Mouse (Mus musculus): ENCODE measurements at regions not wholly inside any gene's neighbourhood (a gene's known extent, or its start where the extent isn't known, plus 50 kb on each side); places are given as distances from the start of the nearest gene placed in this dataset.

DNA sequence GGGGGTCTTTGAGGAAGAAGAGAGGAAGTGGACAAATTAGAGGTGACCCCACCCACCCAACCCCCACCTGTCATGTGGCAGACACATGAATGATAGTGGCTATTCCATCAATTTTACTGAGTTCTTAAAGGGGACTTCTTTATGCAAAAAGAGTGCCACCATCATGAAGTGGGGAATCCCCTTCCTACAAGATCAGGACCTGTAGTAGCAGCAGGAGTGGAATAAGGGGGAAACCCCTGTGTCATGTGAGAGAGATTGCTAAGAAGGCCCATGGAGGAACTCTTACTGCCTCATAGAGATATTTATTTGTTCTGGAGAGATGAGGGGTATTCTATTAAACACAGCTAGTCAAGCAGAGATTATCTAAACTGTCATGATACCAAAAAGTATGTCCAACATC lies 393.4 kb upstream of the Atp11b start:
- no peak for DNase-seq (ENCODE audit: low spot score in 2 of 2)

DNA sequence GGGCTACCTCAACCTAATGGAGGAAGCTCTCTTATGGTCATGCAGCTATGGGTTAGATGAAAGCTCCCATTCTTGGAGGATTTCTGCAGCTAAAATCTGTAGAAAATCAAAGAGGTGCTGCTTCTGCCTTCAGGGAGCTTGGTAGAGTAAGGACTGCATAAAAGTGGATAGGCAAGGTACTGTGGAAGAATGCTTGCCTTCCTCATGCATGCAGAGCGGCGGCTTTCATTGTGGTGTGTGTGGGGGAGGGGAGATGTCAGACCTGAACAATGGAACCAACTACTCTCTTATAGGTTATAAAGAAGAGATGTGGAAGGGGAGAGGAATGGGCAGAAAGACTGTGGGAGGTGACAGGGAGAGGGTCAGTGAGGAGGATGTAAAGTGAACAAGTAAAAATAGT lies 392.8 kb upstream of the Atp11b start:
- DNase-seq (ENCODE audit: low spot score in 2 of 2), result no peak

DNA sequence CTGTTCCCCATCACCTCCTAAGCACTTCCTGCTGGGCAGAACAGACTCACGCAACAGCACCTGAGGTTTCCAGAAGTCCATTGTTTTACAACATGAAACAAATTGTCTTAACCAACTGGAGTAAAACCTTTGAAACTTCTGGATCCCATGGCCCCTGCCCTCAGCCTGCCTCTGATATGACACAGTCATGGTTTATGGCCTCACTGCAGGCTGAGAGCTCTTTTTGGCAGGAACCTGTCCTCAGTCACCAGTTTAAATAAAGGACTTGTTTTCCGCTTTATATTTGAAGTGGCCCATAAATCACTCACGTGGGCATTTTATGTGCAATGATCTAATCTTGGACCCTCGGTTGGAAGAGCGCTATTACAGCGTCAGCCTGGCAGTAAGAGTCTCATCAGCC lies 388.5 kb upstream of the Atp11b start:
- DNase-seq (ENCODE audit: low spot score in 2 of 2), result no peak

DNA sequence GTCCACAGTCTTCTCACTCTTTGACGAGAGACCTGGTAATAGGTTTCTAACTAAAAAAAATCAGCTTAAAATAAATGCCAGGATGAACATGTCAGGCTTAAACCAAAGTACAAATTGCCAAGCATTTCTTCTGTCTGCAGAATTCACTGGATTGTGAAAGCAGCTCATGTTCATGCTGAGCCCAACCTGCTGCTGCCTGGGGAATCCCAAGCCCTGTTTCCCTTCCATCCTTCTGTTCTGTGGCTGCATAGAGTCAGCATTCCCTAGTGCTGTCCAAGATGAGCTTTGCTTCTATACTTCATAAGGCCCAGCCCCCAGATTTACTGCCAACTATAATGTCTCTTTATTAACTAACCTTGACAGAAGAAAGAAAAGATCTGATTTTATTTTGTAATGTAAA lies 381.6 kb upstream of the Atp11b start:
- DNase-seq (ENCODE audit: low spot score in 2 of 2), result no peak

DNA sequence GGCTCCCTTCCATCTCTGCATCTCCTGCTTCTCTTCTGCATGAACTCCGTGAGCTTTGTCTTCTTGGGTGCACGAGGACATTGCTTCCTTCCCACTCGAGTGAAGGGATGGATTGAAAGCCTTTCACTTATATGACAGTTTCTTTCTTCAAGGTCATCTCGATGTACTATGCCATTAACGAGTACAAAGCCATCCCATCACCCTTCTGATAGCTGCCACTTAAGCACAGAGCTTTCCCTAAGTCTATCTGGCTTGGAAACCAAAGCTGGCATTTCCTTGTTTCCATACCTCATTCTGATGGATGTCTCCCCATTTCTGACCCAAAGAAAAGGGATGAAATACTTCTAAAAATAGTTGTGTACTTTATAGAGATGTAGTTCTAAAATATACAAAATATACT lies 366.5 kb upstream of the Atp11b start:
- no peak for DNase-seq (ENCODE audit: low spot score in 2 of 2)

DNA sequence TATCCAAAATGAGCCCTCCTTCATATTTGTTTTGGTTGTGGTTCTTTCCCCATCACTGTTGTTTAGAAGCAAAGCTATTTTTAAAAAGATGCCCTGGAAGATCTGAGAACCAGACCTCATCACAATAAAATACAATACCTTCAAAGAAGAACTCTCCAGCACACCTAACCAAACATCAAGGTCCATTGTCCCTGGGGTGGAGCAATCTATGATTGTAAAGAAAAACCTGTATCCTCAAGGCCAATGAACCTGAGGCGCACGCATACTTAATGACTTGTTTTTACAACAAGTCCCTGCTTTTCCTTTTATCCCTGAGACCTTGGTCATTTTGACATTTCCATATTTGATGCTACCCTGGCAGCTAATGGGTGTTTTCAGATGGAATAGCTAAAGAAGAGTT lies 361.2 kb upstream of the Atp11b start:
- no peak for DNase-seq (ENCODE audit: low spot score in 2 of 2)

DNA sequence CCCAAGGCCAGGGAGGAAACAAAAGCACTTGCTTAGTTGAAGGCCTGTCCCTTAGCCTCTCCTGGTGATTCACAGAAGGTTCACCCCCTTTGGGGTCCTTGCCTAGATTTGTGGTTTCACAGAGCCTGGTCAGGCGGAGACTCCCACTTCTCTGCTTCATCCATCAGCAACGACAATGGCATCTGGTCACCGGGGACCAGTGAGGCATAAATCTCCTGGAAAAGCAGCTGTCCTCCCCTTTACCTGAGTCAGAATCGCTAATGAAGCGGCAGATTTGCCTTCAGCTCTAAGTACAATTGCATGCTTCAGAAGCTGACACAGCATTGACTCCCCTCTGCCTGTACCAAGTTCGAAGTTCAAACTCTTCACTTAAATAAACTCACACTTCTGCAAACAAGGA lies 353.7 kb upstream of the Atp11b start:
- DNase-seq (ENCODE audit: low spot score in 2 of 2), result no peak

DNA sequence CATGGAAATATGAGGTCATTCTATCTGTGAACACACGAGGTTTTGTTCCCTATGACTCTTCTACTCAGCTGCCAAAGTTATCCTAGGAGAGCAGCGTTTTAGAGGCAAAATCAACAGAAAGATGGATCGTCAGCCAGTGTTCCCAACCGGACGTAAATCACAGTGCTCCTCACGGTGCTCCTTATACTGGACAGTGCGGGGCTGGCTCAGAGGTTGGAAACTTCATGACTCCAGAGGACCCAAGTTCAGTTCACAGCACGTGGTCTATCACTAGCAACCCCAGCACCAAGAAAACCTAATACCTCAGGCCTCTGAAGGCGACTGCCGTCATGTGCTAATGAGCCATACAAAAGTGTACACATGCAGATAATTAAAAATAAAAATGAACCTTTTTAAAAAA lies 351.2 kb upstream of the Atp11b start:
- no peak for DNase-seq (ENCODE audit: low spot score in 2 of 2)

DNA sequence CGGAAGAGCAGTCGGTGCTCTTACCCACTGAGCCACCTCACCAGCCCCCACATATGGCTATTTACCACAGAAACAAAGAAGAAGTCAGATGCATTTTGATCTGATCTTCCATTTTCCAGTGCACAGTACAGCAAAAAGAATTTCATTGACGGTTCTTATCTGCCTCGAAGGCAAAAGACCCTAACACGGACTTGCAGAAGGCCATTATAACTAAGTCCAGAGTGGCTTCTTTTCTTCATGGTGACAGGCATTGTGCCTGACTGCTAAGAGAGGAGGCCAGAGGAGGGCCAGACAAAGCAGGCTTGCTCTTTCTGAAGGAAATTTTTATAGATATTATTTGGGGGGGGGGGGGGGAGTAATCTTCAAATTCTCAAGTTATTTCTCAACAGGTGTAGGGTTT lies 350.0 kb upstream of the Atp11b start:
- no peak for DNase-seq (ENCODE audit: low spot score in 2 of 2)

DNA sequence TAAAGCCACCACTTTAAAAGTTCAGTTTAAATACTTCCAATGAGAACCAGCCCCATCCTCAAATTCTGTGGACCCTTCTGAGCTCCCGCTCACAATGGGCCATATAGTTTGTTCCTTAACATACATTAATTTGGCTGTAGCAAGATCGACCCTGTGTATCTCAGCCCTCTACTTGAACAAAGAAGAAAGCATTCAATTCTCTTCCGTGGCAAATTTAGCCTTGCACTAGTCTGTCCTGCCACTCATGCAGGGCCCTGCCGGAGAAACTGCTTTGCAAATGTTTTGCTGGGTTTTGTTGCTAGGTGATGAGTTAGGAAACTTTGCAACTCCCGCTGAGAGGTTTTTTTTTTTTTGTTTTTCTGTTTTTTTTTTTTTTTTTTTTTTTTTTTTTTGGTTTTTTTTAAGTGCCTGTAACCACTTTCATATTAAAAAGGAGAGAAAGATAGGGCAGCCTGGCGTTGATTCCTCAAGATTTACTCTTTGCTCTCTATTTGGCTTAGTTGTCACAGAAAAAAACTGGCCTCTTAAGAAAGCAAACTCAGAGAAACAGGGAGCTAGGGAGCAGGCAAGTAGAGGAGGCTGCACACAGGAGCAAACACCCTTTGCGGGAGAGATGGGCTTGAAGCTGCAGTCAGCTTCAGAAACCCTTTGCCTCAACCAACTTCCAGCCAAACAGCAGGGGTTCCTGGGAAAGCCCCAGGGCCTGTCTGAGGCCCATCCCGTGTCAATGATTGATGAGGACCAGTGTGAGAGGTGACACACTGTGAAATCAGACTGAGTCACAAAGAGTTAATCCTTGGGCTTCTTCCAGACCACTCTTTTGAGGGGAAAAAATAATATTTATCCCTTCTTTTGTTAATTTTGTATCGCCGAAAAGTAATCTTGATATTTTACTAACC lies 349.2 kb upstream of the Atp11b start:
- DNase-seq (ENCODE audit: low spot score in 2 of 2), result no peak

DNA sequence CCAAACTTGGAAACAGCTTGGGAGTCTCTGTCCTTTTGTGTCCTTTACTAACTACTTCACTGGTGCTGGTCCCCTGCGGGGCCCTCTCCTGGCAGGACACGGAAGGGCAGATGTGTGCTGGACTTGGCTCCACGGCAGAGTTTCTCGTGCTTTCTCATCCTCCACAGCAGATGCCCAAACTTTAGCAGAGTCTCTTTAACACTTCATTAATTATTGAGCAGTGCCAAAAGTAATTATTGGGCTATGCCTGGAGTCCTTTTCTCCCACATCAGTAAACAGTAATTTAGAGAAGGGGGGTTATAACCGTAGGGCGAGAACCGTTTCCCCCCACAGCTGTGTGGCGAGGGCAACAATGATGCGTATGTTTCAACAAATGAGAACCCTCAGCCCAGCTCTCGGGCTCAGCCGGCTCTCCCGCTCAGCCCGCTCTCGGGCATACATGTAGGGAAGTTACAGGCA lies 348.3 kb upstream of the Atp11b start:
- no peak for DNase-seq (ENCODE audit: low spot score in 2 of 2)

DNA sequence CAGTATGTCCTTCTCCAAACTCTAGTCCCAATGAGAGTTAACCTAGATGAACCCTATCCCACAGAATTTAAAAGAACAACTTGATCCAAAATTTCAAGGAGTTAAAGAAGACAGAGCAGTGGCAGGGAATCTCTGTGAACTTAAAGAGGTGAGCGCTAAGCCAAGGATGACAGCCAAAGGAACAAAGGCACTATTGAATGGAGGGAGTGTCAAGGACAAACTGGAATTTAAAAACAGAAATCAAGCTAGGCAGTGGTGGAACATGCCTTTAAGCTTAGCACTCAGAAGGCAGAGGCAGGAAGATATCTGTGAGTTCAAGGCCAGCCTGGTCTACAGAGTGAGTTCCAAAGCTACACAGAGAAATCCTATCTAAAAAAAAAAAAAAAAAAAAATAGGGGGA lies 316.2 kb upstream of the Atp11b start:
- DNase-seq (ENCODE audit: low spot score in 2 of 2), result no peak

DNA sequence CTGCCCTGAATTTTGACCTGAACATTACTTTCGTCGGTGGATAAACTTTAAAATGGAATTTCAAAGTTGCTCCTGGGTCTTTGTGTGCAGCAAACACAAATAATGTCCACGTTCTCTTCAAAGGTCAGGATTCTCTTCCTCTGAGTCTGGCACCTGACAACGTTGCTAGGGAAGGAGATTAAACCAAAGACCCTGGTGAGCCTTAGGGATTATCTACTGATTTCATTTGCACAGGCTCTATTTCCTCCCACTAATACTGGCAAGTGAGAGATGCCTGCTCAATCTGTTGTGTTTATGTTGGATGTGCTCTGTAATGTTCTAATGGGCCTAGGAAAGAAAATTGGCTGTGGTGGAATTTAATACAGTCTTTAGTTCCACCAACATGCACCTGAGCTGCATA lies 291.0 kb upstream of the Atp11b start:
- DNase-seq (ENCODE audit: low spot score in 2 of 2), result no peak

DNA sequence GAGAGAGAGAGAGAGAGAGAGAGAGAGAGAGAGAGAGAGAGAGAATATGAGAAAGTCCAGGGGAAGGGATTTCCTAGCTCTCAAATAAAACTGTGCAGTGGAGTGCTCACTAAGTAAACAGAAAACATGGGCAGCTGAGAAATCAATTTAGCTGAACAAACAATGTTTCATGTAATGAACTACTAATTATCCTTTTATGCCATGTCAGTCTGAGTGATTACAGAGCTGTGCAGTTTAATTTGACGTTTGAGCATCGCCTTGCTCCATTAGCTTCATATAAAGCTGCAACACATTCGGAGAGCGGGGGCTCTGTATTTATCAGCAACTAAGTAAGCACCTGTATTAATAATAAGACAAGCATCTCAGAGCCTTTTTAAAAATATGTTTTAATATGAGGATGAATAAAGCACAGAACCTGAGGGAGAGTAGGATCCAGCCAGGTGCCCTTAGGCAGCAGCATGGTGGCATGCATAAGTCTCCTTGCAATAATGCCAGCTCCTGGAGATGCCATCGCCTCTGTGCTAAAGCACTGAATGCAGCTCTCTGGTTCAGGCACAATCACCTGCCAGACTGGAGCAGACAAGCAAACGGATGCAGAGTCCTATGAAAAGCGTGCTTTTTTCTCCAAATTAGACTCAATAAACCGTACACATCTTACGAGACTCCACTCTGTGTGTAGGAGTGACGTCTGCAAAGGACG lies 289.5 kb upstream of the Atp11b start:
- no peak for DNase-seq (ENCODE audit: low spot score in 2 of 2)

DNA sequence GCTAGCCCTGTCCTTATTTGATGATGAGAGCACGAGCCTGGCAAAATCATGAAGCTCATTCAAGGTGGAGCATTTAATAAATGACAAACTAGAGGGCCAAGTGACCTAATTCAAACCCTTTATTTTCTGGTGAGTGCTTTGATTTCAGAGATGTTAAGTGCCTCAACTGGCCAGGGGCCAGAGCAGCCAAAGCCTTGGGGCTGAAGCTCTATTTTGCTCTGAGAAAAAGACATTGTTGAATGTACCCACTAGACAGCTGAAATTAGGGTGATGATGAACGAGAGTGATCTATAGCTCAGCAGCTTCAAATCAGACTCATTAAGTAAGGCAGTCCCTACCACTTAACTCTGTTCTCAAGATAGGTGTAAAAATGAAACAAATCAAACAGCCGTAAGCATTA lies 287.9 kb upstream of the Atp11b start:
- DNase-seq (ENCODE audit: low spot score in 2 of 2), result no peak

DNA sequence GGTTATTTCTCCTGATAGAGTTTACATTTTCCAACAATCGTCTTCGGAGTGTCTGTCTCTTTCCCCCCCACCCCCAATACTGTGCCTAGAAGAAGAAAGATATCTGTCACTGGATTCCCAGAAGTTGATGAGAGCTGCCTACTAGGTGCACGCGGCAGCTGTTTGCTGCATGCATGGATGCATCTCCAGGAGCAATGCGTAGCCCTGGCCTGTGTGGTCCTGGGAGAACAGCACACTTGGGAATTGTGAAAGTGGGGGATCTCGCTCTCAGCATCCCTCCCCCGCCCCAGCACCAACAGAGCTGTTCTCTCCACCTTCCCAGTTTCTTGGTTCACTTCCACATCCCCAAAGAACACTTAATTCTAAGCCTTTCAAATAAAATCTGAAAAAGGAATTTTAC lies 280.6 kb upstream of the Atp11b start:
- no peak for DNase-seq (ENCODE audit: low spot score in 2 of 2)

DNA sequence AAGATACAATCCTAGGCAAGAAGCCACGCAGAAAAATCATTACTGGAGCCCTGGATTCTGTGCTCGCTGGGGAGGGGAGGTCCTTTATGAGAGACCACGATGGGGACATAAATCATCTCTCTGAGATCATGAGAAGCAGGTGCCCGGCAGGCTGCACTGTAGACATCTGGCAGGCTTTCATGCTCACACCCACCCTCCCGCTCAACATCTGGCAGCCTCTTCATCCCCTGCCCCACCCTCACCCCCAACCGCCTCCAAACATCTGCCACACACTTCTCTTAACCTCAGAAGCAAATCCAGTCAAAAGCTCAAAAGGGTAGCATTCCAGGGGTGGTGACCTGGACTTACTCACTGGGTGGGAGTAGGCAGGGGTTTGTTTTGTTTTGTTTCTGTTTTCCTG lies 279.5 kb upstream of the Atp11b start:
- no peak for DNase-seq (ENCODE audit: low spot score in 2 of 2)

DNA sequence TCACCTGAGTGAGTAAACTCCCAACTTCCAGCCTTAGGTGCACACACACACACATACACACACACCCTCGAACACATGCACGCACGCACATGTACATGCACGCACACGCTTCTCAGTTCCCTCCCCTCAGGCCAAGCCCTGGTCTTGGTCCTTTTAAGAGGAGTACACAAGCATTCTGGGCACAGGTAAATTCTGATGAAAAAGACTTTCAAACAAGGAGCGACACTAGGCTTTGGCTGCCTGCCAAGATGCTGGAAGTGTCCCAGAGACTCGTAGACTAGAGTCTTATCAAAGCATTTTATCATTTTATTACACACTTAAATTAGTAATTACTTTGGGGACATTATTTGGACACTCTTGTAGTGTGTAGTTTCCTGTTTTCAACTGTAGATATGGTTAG lies 278.6 kb upstream of the Atp11b start:
- DNase-seq (ENCODE audit: low spot score in 2 of 2), result no peak

DNA sequence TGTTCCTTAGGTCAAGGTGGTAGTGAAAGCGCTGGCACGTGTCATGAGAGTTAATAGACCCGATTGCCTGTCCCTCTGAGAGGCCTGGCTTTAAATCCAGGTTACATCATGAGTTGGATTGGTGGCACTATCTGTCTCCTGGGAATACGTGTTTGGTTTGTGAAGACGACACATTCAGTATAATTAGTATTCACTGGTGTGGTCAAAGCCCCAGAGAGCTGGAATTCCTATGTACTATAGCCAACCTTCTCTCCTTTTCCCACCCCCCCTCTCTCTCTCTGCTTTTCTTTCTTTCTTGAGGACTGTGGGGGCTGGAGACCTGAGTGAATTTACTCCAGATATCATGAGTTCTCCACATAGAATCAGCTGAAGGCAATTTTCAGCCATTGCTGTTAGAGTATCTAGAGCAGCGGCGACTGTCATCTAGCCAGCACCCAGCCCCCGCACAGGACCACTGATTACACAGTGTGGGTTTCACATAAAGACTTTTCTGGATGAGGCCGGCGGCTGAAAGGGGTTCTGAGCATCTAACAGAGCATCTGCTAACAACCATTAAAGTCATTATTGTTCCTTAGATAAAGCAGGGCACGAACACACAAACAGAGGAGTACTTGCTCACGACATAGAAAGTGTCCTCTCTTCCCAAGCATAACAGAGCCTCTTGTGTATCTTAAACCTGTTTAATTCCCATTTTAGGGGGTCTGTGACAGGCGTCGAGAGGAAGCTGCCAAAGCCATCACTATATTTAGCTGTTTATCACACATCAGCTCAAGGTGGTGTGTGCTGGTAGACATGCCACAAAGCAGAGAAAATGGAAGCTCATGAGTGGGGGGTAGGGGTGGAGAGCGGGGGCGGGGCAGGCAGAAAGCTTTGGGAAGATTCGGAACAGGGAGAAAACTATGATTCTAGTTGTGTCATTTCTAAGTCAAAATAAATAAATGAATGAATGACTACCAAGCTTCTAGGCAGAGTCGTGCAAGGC lies 272.9 kb upstream of the Atp11b start:
- no peak for DNase-seq (ENCODE audit: low spot score in 2 of 2)

DNA sequence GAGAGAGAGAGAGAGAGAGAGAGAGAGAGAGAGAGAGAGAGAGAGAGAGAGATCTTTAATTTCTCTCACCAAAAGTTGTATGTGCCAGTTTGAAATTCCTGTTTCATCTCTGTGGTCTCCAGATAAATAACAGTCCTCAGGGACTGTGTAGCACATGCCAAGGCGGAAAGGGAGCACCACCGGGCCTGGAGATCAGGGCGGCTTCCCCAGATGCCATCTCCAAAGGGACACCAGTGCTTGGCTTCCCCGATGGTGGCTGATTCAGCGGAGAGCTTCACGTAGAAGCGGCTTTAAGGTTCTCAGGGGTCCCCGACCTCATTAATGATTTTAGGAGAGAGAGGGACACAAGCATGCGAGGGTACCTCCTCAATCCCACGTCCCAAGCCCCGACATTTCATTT lies 272.1 kb upstream of the Atp11b start:
- no peak for DNase-seq (ENCODE audit: low spot score in 2 of 2)

DNA sequence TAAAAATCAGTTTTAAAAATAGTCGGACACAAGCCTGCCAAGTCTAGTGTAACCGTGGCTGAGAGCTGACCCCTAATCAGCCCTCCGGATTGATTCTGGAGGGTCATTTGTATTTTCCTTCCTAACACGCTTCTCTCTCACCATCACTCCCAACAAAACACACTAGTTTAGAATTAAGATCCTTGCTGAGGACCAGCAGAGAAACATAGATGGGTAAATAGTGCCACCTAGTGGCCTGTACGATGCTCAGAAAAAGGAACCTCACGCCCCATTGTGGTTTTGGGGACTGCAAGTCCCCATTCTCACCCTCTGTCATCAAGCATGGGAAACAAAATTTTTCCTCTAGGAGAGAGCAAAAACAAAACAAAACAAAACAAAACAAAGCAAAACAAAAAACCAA lies 271.6 kb upstream of the Atp11b start:
- DNase-seq (ENCODE audit: low spot score in 2 of 2), result peak; percentile 6 to 52

DNA sequence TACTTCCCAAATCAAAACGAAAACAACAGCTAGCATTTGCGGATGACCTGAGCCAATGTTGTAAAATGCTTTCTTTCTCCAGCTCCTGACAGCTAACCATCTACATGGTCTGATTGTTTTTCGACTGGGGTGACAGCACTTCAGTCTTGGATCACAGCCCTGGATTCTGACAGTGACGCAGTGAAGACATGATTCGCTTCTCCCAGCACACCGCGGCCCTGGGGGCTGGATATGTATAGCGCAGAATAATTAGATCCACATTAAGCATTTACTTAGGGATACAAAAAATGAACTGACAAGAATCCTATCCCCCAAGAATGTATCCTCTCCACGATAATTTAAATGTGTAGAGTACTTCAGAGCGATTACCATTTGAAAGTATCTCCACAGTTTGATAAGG lies 271.1 kb upstream of the Atp11b start:
- DNase-seq (ENCODE audit: low spot score in 2 of 2), result no peak

All from thymus, postnatal 10 days (tissue).